Mouse (Mus musculus) B cell, adult 2 months (primary cell): ENCODE results near the gene Rpl38.

Source experiments
- DNase-seq, 2 experiments: peaks; one replicate each; pipeline ENCODE4 v3.0.0; 2022

Gene Rpl38

DNA sequence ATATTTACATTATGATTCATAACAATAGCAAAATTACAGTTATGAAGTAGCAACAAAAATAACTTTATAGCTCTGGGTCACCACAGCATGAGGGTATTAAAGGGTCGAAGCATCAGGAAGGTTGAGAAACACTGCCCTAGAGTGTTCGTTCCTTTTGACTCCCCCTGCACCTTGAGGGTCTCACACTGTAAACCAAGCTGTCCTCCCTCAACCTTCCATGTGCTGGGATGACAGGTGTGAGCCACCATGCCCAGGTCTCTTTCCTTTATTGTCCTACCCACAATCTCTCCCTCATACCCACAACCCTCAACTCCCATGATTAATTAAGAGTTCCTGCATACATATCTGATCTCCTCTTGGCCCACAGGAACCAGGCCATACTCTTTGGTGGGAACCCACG lies 43.1 kb downstream of the Rpl38 start:
- no peak for DNase-seq

DNA sequence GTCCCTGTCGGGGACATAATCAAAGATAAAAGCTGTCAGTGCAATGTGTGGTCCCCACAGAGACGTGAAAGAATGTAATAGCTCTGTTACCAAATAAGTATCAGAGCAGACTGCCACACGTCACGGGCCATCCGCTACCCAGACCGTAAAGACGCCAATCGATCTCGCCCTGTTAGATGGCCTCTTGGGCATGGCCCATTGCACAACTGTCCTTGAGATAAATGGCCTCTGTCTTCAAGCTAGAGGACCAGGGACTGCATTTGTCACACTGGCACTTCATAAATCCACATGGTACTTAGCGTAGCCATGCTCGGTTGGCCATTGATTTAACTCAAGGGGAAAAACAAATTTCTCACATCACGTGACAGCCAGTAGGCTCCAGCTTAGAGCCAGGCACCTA lies 43.5 kb downstream of the Rpl38 start:
- DNase-seq = no peak

DNA sequence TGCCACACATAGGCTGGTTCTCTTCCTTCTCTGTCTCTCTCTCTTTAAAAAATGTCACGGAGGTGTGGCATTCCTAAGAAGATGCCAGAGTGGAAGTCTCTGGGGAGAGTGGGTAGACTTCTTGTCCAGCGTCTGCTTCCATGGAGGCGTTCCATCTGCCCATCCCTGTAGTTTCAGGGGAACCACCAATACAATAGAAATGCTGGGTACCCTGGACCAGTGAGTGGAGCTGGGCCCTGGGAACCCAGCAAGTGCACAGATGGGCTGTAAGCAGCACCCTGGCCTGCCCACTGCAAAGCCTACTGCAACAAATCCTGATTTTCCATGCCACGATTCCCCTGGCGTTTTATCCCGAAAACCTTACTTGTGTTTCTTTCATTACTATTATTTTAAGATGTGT lies 46.2 kb downstream of the Rpl38 start:
- DNase-seq = no peak

DNA sequence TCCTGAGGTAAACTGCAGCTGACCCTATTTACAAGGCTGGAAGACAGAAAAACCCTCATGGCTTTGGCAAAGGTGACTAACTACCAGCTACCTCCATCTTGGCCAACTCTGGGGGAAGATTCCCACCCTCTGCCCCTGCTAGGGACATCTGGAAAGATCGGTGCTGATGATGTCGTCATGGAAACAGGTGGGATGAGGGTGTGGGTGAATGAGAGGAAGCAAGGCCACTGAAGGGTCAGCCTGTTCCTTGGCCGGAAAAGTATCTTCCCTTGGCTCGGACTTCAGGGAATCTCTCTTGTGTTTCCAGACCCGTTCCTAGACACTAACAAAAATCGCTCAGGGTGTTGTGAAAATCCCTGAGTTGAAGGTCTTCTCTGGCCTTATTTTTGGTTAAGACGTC lies 47.2 kb downstream of the Rpl38 start:
- DNase-seq = no peak

DNA sequence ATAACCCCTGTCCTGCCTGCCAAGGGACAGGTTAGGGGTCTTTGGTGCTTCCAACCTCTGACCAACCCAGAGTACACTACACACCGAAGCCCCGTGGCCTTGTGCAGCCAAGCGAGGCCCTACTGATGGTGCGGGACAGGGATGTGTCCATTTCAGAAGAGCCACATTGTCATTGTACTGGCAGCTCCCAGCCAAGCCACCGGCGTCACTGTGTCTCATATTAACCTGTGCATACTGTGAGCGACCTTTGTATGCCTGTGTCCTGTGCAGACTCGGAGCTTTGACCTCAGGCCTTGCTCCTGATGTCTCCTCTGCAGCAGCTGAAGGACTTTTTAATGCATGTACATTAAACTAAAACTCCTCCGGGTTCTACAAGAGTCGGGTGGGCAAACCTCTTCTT lies 52.2 kb downstream of the Rpl38 start:
- no peak for DNase-seq
